Mouse (Mus musculus) megakaryocyte, embryonic 14.5 days (primary cell): ENCODE measurements around the gene Ippk.

ENCODE experiments used
- FLI1 ChIP-seq: IDR thresholded peaks from 2 replicates; pipeline ENCODE4 v1.6.1; 2012; ENCODE audit warnings: low read length, inconsistent platforms, mixed read lengths
- GATA1 ChIP-seq: IDR thresholded peaks from 3 replicates; pipeline ENCODE4 v1.6.1; 2012; ENCODE audit warnings: mixed read lengths, low read length, inconsistent platforms, borderline replicate concordance

DNA sequence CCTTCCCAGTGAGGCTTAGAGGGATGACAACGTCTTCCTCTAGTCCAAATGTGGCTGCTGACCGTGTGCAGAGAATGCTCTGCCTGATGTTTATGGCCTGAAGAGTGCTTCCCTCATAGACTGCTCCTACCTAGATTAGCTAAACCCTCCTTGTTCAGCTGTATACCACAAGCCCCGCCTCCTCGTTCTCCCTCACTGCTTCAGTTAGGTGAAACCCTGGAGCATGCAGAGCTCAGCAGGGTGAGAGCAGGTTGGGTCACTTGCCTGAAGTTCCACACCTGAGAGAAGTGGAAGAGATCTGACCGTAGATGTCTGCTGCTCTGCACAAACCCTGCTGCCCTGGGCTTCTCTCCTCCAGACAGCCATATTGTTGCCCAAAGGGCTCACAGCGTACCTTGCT is 46.3 kb upstream of the Ippk start:
- TF ChIP-seq GATA1 (no peak), FLI1 (no peak)
